Mouse (Mus musculus) forebrain, postnatal 0 days (tissue): ENCODE measurements around the gene Rab11fip5. TPM values are rescaled to one million over a fixed set of nuclear protein-coding genes. Genes with fewer than 3 reads are reported as not detected.

Source experiments
- ATAC-seq: fragments of 200-750 bp; cut with Nextera tagmentation; 2 replicates; pipeline ENCODE4 v1.8.0; 2017; ENCODE audit warnings: mild to moderate bottlenecking, moderate library complexity
- DNase-seq: peaks from one replicate; pipeline ENCODE4 v3.0.0-alpha.2; 2015
- H3K27ac ChIP-seq: fragments of 300-500 bp; sonication (generic); 2 replicates; pipeline ENCODE4 v1.5.1; 2014; ENCODE audit warnings: low read depth, mild to moderate bottlenecking, antibody characterized with exemption, low read length, moderate library complexity, mixed read lengths
- H3K27me3 ChIP-seq: fragments of 300-500 bp; sonication (generic); 2 replicates; pipeline ENCODE4 v1.6.1; 2014; ENCODE audit warnings: mild to moderate bottlenecking, low read length, mixed read lengths; ENCODE audit not compliant: insufficient read depth
- H3K36me3 ChIP-seq: fragments of 300-500 bp; sonication (generic); 2 replicates; pipeline ENCODE4 v1.6.1; 2014; ENCODE audit warnings: mild to moderate bottlenecking, moderate library complexity; ENCODE audit not compliant: insufficient read depth
- H3K4me1 ChIP-seq: fragments of 300-500 bp; sonication (generic); 2 replicates; pipeline ENCODE4 v1.6.1; 2014; ENCODE audit warnings: antibody characterized with exemption; ENCODE audit not compliant: insufficient read depth
- H3K4me2 ChIP-seq: fragments of 300-500 bp; sonication (generic); 2 replicates; pipeline ENCODE4 v1.6.1; 2014; ENCODE audit warnings: low read depth, mild to moderate bottlenecking, moderate library complexity
- H3K4me3 ChIP-seq: fragments of 300-500 bp; sonication (generic); 2 replicates; pipeline ENCODE4 v1.5.1; 2014; ENCODE audit warnings: low read depth, low read length, mixed read lengths
- H3K9ac ChIP-seq: fragments of 300-500 bp; sonication (generic); 2 replicates; pipeline ENCODE4 v1.6.1; 2014; ENCODE audit warnings: mild to moderate bottlenecking
- H3K9me3 ChIP-seq: fragments of 300-500 bp; sonication (generic); 2 replicates; pipeline ENCODE4 v1.6.1; 2016; ENCODE audit warnings: low read length
- CTCF ChIP-seq: sonication (generic); IDR thresholded peaks from 2 replicates; pipeline ENCODE4 v1.5.1; 2016; ENCODE audit warnings: antibody characterized with exemption, control low read depth, low read depth
- WGBS: fragments of 180-500 bp; shearing (Covaris S2); extraction: QIAGEN DNeasy Blood & Tissue Kit; methylation state at CpG from one replicate; pipeline ENCODE4 v1.1.7; 2014; 5-methylcytosine and 5-hydroxymethylcytosine counted together
- polyA plus RNA-seq: library from polyadenylated mRNA; unstranded; fragments of >200 nt; fragmentation: Nextera tagmentation; extraction: Ambion mirVana; gene quantifications from 2 replicates; pipeline ENCODE4 v1.2.1, GENCODE M21; 2015
- total RNA-seq: library from RNA; depleted of rRNA; stranded (reverse); fragments of >200 nt; gene quantifications from 2 replicates; pipeline ENCODE4 v1.2.3, GENCODE M21; 2014

Rab11fip5 gene
- total and polyA plus RNA-seq, 2 experiments from 2014 or later = 19.8 to 41.2 TPM

DNA sequence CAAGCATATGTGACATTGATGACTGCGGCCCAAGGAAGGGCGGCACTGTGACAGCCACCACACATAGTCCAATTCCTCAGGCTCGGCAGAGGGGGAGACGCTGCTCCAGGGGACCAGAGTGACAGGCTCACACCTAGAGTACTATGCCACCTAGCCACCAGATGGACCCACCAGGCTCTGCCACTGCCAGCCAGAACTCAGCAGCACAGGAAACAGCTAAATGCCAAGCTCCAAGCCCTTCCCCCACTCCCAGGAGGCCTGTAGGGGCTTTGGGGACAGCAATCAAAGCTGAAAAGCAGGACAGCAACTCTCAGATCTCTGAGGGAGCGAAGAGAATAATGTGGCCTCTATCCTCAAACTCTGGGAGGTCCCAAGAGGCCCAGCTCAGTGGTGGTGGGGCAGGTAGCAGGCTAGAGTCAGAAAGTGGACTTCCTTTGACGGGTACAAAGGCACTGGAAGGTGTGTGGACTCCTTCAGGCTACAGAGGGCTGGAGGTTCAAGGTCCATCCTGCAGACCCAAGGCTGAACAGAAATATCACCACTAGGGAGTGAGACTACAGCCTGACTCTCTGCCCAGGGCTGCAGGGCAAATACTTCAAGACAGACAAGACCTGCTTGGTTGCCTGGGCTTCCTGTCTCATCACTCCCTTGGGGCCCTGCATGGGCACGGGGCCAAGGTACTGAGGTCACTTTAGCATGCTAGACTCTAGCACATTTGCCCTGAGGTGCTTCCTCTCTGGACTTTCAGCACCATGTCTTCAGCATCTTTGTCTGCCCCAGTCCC is 78.9 kb downstream of the Rab11fip5 start:
- H3K27me3 ChIP-seq = no peaks in the 10 kb centered on the region
- peaks cover 10% of the 10 kb centered on the region for H3K4me1 ChIP-seq
- peak; percentile 51 for DNase-seq
- H3K9ac ChIP-seq = no peak overlapping the region
- 50% methylated on average over 7 of the region's 7 CpGs for WGBS
- peak; percentile 71 for ATAC-seq
- peaks cover 3% of the 10 kb centered on the region; the same call in 1 of the 2 replicates for H3K9me3 ChIP-seq
- H3K36me3 ChIP-seq = no peaks in the 10 kb centered on the region
- H3K4me3 ChIP-seq = no peak overlapping the region
- peak overlapping the region; percentile 16; the same call in 1 of the 2 replicates for H3K27ac ChIP-seq
- H3K4me2 ChIP-seq = no peak overlapping the region
- TF ChIP-seq CTCF = peak; percentile 42; the same call in 1 of the 2 replicates

DNA sequence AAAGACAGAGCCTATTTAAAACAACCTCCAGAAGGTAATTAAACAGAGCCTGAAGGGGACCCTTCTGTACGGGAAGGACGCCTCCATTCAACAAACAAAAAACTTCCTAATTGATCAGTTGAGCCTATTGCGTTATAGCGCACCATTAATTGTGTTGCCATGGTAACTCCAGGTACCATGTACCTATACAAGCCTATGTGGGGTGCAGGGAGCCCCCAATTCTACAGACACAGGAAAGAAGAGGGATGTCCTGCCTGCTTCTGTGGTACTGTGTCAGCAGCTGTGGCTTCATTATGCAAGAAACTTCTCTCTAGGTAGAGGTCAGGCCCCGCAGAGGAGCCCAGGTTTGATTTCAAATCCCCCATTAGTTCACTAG is 80.4 kb downstream of the Rab11fip5 start:
- TF ChIP-seq CTCF = no peak
- peak overlapping the region; percentile 57; the same call in 1 of the 2 replicates for H3K27ac ChIP-seq

DNA sequence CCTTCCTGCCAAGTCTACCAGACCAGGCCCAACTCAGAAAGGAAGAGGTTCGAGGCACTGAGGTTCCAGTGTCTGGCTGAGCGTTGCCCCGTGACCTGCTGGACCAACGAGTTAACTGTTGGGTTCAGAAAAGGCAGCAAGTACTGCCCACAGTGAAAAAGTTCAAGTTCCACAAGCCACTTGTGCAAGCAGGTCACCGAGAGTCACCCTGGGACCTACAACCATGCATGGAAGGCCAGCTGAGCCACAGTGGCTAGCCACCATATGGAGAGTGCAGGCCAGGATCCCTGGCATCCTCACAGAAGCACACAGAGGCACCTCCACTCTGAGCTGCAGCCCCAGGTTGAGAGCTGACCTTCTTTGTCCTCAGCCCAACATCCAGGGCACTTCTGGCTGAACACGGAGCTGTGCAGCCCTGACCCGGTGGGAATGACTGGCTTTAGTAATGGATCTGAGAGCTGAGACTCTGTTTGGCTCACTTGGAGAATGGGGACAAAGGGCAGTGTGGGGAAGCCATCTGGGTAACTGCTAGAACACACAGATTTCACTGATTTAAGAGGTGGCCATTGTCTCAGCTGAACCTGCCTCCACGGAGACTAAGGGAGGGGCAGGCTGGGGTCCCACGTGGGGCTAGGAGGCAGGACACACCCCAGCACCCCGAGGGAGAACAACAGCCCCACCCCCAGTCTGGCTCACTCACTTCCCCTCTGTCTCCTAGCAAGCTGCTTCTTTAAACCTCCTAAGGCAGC is 81.0 kb downstream of the Rab11fip5 start:
- peak overlapping the region; percentile 57 for H3K27ac ChIP-seq
- no peaks in the 10 kb centered on the region for H3K27me3 ChIP-seq
- H3K4me1 ChIP-seq = peaks cover 10% of the 10 kb centered on the region
- no peaks in the 10 kb centered on the region for H3K36me3 ChIP-seq
- no peaks in the 10 kb centered on the region for H3K9me3 ChIP-seq
- no peak for TF ChIP-seq CTCF
- ATAC-seq (peak; percentile 82), DNase-seq (peak; percentile 54)
- H3K9ac ChIP-seq = no peak overlapping the region
- H3K4me3 ChIP-seq = no peak overlapping the region
- no peak overlapping the region for H3K4me2 ChIP-seq
- 38% methylated on average over 10 of the region's 10 CpGs for WGBS

More for the DNA sequence above, 80.4 kb downstream of the Rab11fip5 start:
- Histone ChIP-seq H3K4me2 (no peak overlapping the region), H3K27me3 (no peaks in the 10 kb centered on the region), H3K36me3 (no peaks in the 10 kb centered on the region), H3K9ac (no peak overlapping the region), H3K4me1 (peaks cover 10% of the 10 kb centered on the region), H3K4me3 (no peak overlapping the region), H3K9me3 (peaks cover 3% of the 10 kb centered on the region; the same call in 1 of the 2 replicates)
- DNase-seq = no peak
- WGBS = 16% methylated on average over 5 of the region's 5 CpGs
- ATAC-seq = no peak

DNA sequence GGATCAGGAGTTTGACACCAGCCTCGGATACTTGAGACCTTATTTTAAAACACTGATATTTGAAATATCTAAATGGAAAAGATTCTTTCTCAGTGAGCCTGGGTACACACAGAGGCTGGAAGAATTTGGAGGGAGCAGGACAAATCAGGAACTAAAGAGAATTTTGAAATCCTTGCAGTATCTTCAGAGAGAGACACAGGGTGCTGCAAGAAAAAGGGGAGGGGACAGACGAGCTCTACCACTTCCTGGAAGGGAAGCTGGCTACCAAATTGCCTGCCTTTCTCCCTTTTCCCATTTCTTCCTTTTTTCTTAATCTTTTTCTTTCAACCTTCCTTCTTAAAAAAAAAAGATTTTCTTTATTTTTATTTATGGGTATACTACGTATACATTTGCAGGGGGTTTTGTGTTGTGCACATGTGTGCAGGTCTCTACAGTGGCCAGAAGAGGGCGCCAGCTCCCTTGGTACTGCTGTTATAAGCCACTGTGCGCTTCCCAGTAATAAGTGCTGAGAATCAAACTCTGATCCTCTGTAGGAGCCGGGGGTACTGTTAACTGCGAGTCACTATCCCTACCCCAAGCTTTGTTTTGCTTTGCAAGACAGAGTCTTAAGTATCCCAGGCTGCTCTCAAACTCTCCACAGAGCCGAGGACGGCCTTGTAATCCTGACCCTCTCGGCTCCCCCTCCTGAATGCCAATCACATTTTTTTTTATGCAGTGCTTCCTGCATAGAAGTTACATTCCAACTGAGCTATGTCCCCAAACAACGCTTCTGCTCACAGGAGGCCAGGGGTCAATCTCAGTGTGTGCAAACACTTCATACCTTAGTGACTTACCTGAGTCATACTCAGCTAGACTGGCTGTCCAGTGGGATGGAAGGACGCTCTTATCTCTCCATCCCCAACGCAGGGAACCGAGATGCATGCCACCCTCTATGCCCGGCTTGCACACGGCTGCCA is 83.3 kb downstream of the Rab11fip5 start:
- Histone ChIP-seq H3K27ac (no peak overlapping the region), H3K9me3 (no peaks in the 10 kb centered on the region), H3K4me2 (no peak overlapping the region), H3K9ac (no peak overlapping the region), H3K36me3 (no peaks in the 10 kb centered on the region), H3K4me1 (peaks cover 10% of the 10 kb centered on the region), H3K4me3 (no peak overlapping the region), H3K27me3 (no peaks in the 10 kb centered on the region)
- TF ChIP-seq CTCF = 0 out of 2 replicates have a peak, but pooled peaks have one; percentile 25
- DNase-seq (no peak), ATAC-seq (no peak)
- 91% methylated on average over 16 of the region's 16 CpGs for WGBS

DNA sequence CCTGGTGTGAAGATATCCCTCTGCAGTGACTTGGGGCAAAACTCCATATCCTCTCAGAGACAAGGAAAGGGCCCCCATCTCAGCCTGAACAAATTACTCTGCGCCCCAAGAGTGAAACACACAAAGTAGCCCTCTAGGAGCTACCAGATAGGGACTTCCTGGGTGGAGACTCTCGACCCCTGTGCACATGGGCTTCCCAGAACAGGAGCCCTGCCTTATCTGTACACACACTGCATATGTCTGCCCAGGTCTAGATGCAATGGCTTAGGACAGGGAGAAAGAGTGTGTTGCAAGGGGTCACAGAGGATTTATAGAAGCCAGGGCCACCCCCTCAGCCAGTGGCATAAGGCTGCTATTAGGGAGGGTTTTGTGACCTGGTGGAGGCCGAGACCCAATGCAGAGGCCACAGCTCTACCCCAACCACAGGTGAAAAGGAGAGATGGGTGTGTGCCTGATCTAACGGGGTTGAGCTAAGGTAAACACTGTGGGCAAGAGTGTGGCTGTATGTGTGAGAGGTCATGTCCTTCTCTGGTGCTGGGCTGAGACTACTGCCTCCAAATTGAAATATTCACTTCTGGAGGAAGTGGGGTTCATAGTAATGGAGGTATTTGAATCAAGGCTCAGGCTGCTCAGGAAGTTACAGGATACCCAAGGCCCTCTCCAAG is 86.1 kb downstream of the Rab11fip5 start:
- Histone ChIP-seq H3K9ac (no peak overlapping the region), H3K27ac (no peak overlapping the region), H3K4me1 (peaks cover 2% of the 10 kb centered on the region; the same call in 1 of the 2 replicates), H3K4me3 (no peak overlapping the region), H3K4me2 (no peak overlapping the region), H3K36me3 (no peaks in the 10 kb centered on the region), H3K27me3 (no peaks in the 10 kb centered on the region), H3K9me3 (no peaks in the 10 kb centered on the region)
- no peak for TF ChIP-seq CTCF
- DNase-seq = no peak
- no peak for ATAC-seq
- 88% methylated on average over 4 of the region's 4 CpGs for WGBS
